Mouse (Mus musculus) gastrocnemius, adult 2 months (tissue): ENCODE data around the gene Cmc1. TPM values are rescaled to one million over a fixed set of nuclear protein-coding genes. Genes with fewer than 3 reads are reported as not detected.

Source experiments
- DNase-seq: peaks from one replicate; pipeline ENCODE4 v3.0.0; 2022
- H3K27ac ChIP-seq: fragments of 200-600 bp; 2 replicates; pipeline ENCODE4 v1.8.1; 2022; ENCODE audit warnings: mild to moderate bottlenecking
- H3K4me3 ChIP-seq: fragments of 200-600 bp; 2 replicates; pipeline ENCODE4 v1.8.1; 2022; ENCODE audit warnings: mild to moderate bottlenecking, moderate library complexity
- CTCF ChIP-seq: fragments of 200-600 bp; IDR thresholded peaks from 2 replicates; pipeline ENCODE4 v1.8.1; 2022; ENCODE audit warnings: antibody characterized with exemption, mild to moderate bottlenecking, moderate library complexity
- intact Hi-C: fragments of 180-260 bp; cut with DNase I; formaldehyde crosslinking; loops from one replicate; pipeline ENCODE4 v1.15.1; 2025
- total RNA-seq, 2 experiments: library from RNA; stranded (reverse); gene quantifications; 2 replicates each; pipeline ENCODE4 v1.2.3; 2021

Cmc1 gene
- total RNA-seq, 2 experiments from 2014 or later: 20.0 to 25.0 TPM

- Histone ChIP-seq H3K4me3 (peak overlapping the region; percentile 83), H3K27ac (peak overlapping the region; percentile 100)
- no peak for TF ChIP-seq CTCF
- intact Hi-C loops: no loop called here
- DNase-seq: no peak
Observed at GRCm38 (mm10) chr9:118041646-118042045, 108.3 kb downstream of the Cmc1 start.

DNA sequence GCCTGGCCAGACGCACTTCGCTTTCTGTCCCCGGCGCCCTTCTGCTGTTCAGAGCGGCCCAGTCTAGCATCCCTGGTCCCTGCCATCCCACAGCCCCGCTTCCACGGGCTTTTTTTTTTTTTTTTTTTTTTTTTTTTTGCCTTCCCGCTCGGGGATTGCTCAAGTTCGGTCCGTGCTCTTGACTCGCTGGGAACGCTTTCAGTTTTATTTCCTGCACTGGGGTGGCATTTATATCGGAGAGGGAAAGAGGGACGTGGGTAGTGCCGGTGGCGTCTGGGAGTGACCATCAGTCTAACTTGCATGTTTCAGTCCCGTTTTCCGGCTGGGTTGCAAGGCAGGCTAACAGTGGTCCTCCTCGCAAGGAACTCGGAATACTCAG lies 109.0 kb downstream of the Cmc1 start:
- intact Hi-C loops: no loop called here
- DNase-seq: no peak

DNA sequence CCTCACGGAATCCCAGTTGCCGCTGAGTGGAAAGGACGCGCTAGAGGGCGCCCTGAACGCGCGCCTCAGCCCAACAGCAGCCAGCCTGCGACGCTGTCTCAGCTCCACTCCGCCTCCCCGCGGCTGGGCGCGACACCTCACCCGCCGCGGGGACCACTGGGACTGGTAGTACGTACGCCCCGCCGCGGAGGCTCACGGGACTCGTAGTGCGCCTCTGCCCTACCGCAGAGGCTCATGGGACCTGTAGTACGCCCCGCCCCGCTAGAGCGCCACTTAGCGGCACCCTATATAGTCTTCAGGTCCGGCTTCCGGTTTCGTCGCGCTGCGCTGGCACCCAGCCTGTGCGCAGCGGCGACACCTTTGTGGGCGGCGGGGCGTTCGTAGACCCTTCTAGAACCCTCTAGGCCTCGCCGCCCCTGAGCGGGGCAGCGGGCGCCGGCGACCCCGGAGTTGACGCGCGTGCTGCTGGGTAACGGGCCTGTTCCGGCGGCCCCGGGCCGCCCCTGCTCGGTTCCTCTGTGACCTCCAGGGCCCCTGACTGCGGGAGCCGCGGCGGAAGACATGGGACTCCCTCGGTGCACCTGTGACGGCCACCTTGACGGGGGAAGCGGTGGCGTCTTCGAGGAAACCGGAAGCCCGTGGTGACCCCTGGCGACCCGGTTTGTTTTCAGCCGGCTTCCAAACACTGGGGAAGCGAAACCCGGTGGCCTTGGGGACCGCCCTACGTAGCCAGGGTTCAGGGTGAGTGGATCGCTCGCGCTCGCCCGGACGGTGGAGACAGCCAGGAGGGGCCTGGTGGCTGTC lies 109.6 kb downstream of the Cmc1 start, which contains the start of gene Azi2:
TSS of gene Azi2 (plus strand) at position 282 of the 804 bp plus-strand sequence.
- peak; percentile 99 for DNase-seq
- intact Hi-C loops: loop anchor here (1.0 kb wide), 1 partner anchor 110 kb away; the partner anchor contains the start of gene Cmc1
- Histone ChIP-seq H3K27ac (peak within 1 kb of the TSS; percentile 100), H3K4me3 (peak within 1 kb of the TSS; percentile 83)
- TF ChIP-seq CTCF: peak; percentile 85

More for the DNA sequence above, 109.0 kb downstream of the Cmc1 start:
- peak overlapping the region; percentile 100 for H3K27ac ChIP-seq
- peak overlapping the region; percentile 83 for H3K4me3 ChIP-seq
- TF ChIP-seq CTCF: no peak

DNA sequence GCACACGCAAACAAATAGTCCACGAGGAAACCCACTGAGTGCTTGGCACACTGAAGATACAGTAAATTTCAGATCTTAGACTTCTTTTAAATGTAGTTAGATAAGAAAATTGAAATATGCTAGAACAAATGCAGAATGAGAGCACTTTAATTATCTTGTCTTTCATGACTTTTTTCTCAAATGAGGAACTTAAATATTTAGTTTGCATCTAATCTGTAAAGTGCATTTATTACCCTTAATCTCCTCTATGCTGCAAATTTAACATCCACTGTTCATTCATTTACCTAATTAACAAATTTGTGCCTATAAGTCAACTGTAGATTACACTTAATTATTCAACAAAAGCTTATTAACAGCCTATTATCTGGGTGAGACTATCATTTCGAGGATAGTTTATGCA lies 115.0 kb downstream of the Cmc1 start:
- DNase-seq: no peak
- no peak for TF ChIP-seq CTCF
- Histone ChIP-seq H3K4me3 (no peak overlapping the region), H3K27ac (no peak overlapping the region)
- intact Hi-C loops: no loop called here

DNA sequence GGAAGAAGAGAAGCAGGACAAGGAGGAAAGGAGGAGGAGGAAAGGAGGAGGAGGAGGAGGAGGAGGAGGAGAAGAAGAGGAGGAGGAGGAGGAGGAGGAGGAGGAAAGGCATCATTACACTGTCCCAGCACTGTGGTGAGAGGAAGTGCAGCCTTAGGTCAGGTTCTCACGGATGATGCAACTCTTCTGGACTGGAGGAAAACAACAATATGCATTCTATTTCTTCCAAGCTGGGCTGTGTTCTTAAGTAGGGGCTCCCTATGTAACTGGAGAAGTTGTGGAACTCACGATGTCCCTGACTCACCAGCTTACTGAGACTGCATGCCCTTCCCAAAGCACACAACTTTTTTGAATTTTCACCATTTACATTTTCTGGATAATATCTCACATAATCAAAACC lies 118.3 kb downstream of the Cmc1 start:
- TF ChIP-seq CTCF: no peak
- Histone ChIP-seq H3K4me3 (no peak overlapping the region), H3K27ac (no peak overlapping the region)
- no peak for DNase-seq
- intact Hi-C loops: no loop called here

DNA sequence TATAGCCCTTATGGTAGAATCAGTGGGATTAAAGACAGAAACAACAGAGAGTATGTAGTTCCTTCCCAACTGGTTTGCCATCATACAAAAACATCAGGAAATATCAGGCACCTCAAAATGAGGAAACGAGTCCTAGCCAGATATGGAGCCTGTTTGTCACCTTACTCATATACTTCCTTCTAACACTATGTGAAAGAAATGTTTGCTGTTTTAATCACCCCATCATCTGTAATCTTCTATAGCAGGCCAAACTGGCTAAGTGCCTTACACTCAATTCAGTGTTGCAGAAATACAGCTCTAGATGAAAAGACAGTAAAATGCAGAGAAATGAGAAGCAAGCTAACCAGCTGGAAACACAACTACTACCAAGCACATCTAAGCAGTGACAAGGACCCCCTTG lies 119.7 kb downstream of the Cmc1 start:
- TF ChIP-seq CTCF: no peak
- no peak overlapping the region for H3K27ac ChIP-seq
- DNase-seq: no peak
- intact Hi-C loops: no loop called here
- H3K4me3 ChIP-seq: no peak overlapping the region

GRCm38 (mm10) chr9:118029490-118029889 lies 120.5 kb downstream of the Cmc1 start:
- no peak for TF ChIP-seq CTCF
- DNase-seq: no peak
- H3K4me3 ChIP-seq: no peak overlapping the region
- intact Hi-C loops: no loop called here
- H3K27ac ChIP-seq: no peak overlapping the region

GRCm38 (mm10) chr9:118024966-118025365 lies 125.0 kb downstream of the Cmc1 start:
- no peak for DNase-seq
- Histone ChIP-seq H3K4me3 (no peak overlapping the region), H3K27ac (no peak overlapping the region)
- TF ChIP-seq CTCF: no peak
- intact Hi-C loops: no loop called here

Other genes starting within 250 kb of the Cmc1 start
- 10 to 100 TPM; 30.9 to 41.3 TPM for gene Azi2, start 109.7 kb downstream of the Cmc1 start, total RNA-seq